Mouse (Mus musculus) liver, embryonic 13.5 days (tissue): ENCODE data around the gene Cxcl17. TPM values are rescaled to one million over a fixed set of nuclear protein-coding genes. Genes with fewer than 3 reads are reported as not detected.

Experiments
- ATAC-seq: fragments of 200-750 bp; cut with Nextera tagmentation; 2 replicates; pipeline ENCODE4 v1.8.0; 2017; ENCODE audit warnings: low read depth, mild to moderate bottlenecking, moderate number of reproducible peaks, moderate library complexity
- DNase-seq: peaks from one replicate; pipeline ENCODE4 v3.0.0; 2022
- H3K27ac ChIP-seq: fragments of 300-500 bp; sonication (generic); 2 replicates; pipeline ENCODE4 v1.5.1; 2015; ENCODE audit warnings: moderate library complexity, mild to moderate bottlenecking, inconsistent platforms
- H3K27me3 ChIP-seq: fragments of 300-500 bp; sonication (generic); 2 replicates; pipeline ENCODE4 v1.6.1; 2015; ENCODE audit warnings: mild to moderate bottlenecking, inconsistent platforms
- H3K36me3 ChIP-seq: fragments of 300-500 bp; sonication (generic); 2 replicates; pipeline ENCODE4 v1.6.1; 2015; ENCODE audit warnings: mild to moderate bottlenecking, inconsistent platforms
- H3K4me1 ChIP-seq: fragments of 300-500 bp; sonication (generic); replicated peaks from 2 replicates; pipeline ENCODE4 v1.6.1; 2015; ENCODE audit warnings: inconsistent platforms
- H3K4me2 ChIP-seq: fragments of 300-500 bp; sonication (generic); 2 replicates; pipeline ENCODE4 v1.6.1; 2015; ENCODE audit warnings: inconsistent platforms, mild to moderate bottlenecking, moderate library complexity
- H3K4me3 ChIP-seq: fragments of 300-500 bp; sonication (generic); replicated peaks from 2 replicates; pipeline ENCODE4 v1.5.1; 2015; ENCODE audit warnings: mild to moderate bottlenecking, inconsistent platforms
- H3K9ac ChIP-seq: fragments of 300-500 bp; sonication (generic); 2 replicates; pipeline ENCODE4 v1.6.1; 2015; ENCODE audit warnings: mild to moderate bottlenecking, inconsistent platforms
- H3K9me3 ChIP-seq: fragments of 300-500 bp; sonication (generic); replicated peaks from 2 replicates; pipeline ENCODE4 v1.6.1; 2016; ENCODE audit warnings: inconsistent platforms
- WGBS: fragments of 180-500 bp; shearing (Covaris S2); methylation state at CpG from one replicate; pipeline ENCODE4 v1.1.7; 2015; ENCODE audit not compliant: insufficient replicate concordance; 5-methylcytosine and 5-hydroxymethylcytosine counted together
- polyA plus RNA-seq: library from polyadenylated mRNA; unstranded; fragments of >200 nt; fragmentation: Nextera tagmentation; extraction: Ambion mirVana; gene quantifications from 2 replicates; pipeline ENCODE4 v1.2.1, GENCODE M21; 2015

The Cxcl17 gene
- polyA plus RNA-seq, 1 experiment from 2014 or later: not detected

GRCm38 (mm10) chr7:25390054-25390770, 22.5 kb downstream of the Cxcl17 start:
- peak; percentile 73 for DNase-seq
- ATAC-seq: peak; percentile 93
- Histone ChIP-seq H3K9ac (peak overlapping the region; percentile 60), H3K4me1 (peaks cover 83% of the 10 kb centered on the region), H3K27ac (peak overlapping the region; percentile 65), H3K9me3 (no peaks in the 10 kb centered on the region), H3K4me2 (peak overlapping the region; percentile 35), H3K27me3 (peaks cover 9% of the 10 kb centered on the region; the same call in 1 of the 2 replicates), H3K36me3 (peaks cover 4% of the 10 kb centered on the region; the same call in 1 of the 2 replicates), H3K4me3 (no peak overlapping the region)
- WGBS: 57% methylated on average over 8 of the region's 8 CpGs

GRCm38 (mm10) chr7:25388916-25389315, 23.8 kb downstream of the Cxcl17 start:
- Histone ChIP-seq H3K4me2 (no peak overlapping the region), H3K9me3 (no peaks in the 10 kb centered on the region), H3K36me3 (peaks cover 13% of the 10 kb centered on the region; the same call in 1 of the 2 replicates), H3K4me3 (no peak overlapping the region), H3K9ac (no peak overlapping the region), H3K27ac (0 out of 2 replicates have a peak overlapping the region, but pooled peaks have one; percentile 16), H3K27me3 (peaks cover 2% of the 10 kb centered on the region; the same call in 1 of the 2 replicates), H3K4me1 (peaks cover 80% of the 10 kb centered on the region)
- WGBS: 80% methylated on average over 7 of the region's 7 CpGs
- ATAC-seq (no peak), DNase-seq (no peak)

- H3K27ac ChIP-seq: no peak overlapping the region
- DNase-seq: no peak
- 90% methylated on average over 18 of the region's 18 CpGs for WGBS
- no peak overlapping the region for H3K4me2 ChIP-seq
- no peak overlapping the region for H3K9ac ChIP-seq
- no peak for ATAC-seq
- no peaks in the 10 kb centered on the region for H3K27me3 ChIP-seq
- H3K9me3 ChIP-seq: no peaks in the 10 kb centered on the region
- H3K36me3 ChIP-seq: peaks cover 20% of the 10 kb centered on the region; the same call in 1 of the 2 replicates
- H3K4me1 ChIP-seq: peaks cover 72% of the 10 kb centered on the region
- H3K4me3 ChIP-seq: no peak overlapping the region
These were observed 24.8 kb downstream of the Cxcl17 start for GRCm38 (mm10) chr7:25387811-25388440.

DNA sequence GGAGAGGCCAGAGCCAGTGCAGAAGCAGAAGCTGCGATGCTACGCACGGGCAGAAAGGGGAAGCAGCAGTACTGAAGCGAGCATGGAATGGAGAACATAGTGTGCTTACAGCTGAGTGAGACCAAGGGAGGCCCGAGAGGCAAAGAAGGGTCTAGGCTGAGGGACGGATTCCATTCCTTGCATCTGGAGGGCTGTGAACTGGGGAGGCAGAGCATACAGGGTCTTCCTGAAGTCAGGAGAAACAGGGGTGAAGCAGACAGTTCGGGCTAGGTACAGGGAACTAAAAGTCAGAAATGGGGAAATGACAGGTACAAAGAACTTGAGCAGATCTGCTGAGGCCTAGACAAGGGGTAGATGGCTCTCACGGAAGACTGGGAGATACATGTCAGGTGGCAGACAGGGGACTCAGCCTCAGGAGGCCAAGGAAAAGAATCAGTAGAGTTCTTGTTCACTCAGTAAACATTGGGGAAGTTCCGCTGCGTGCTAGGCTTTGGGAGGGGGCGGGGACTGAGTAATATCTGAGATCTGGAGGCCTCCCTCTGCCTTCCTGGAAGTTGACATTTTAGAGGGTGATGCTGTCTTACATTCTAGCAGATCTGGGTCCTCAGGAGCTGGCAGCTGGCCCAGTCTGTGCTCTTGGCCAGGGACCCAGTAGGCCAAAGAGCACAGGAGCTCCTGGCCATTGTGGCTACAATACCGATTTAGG, 26.7 kb downstream of the Cxcl17 start:
- Histone ChIP-seq H3K9ac (peak overlapping the region; percentile 30; the same call in 1 of the 2 replicates), H3K4me3 (no peak overlapping the region), H3K27ac (peak overlapping the region; percentile 61), H3K9me3 (no peaks in the 10 kb centered on the region), H3K4me1 (peaks cover 59% of the 10 kb centered on the region), H3K36me3 (peaks cover 21% of the 10 kb centered on the region; the same call in 1 of the 2 replicates), H3K27me3 (no peaks in the 10 kb centered on the region), H3K4me2 (peak overlapping the region; percentile 31)
- ATAC-seq (peak; percentile 29; the same call in 1 of the 2 replicates), DNase-seq (no peak)
- 28% methylated on average over 12 of the region's 12 CpGs for WGBS

- Histone ChIP-seq H3K4me1 (peaks cover 59% of the 10 kb centered on the region), H3K9ac (no peak overlapping the region)
These were observed 27.4 kb downstream of the Cxcl17 start for GRCm38 (mm10) chr7:25385259-25385658.

GRCm38 (mm10) chr7:25384818-25385217, 27.9 kb downstream of the Cxcl17 start:
- no peak overlapping the region for H3K9ac ChIP-seq
- WGBS: 49% methylated on average over 9 of the region's 9 CpGs
- H3K36me3 ChIP-seq: peaks cover 21% of the 10 kb centered on the region; the same call in 1 of the 2 replicates
- no peak overlapping the region for H3K27ac ChIP-seq
- no peak overlapping the region for H3K4me2 ChIP-seq
- H3K4me1 ChIP-seq: peaks cover 59% of the 10 kb centered on the region
- DNase-seq (no peak), ATAC-seq (no peak)
- H3K9me3 ChIP-seq: no peaks in the 10 kb centered on the region
- H3K4me3 ChIP-seq: no peak overlapping the region
- no peaks in the 10 kb centered on the region for H3K27me3 ChIP-seq

More at GRCm38 (mm10) chr7:25385259-25385658, 27.4 kb downstream of the Cxcl17 start:
- DNase-seq (no peak), ATAC-seq (no peak)
- Histone ChIP-seq H3K4me2 (no peak overlapping the region), H3K9me3 (no peaks in the 10 kb centered on the region), H3K4me3 (no peak overlapping the region), H3K27me3 (no peaks in the 10 kb centered on the region), H3K36me3 (peaks cover 21% of the 10 kb centered on the region; the same call in 1 of the 2 replicates), H3K27ac (peak overlapping the region; percentile 61; the same call in 1 of the 2 replicates)
- 81% methylated on average over 12 of the region's 12 CpGs for WGBS

GRCm38 (mm10) chr7:25384318-25384717, 28.4 kb downstream of the Cxcl17 start:
- DNase-seq (no peak), ATAC-seq (no peak)
- no peak overlapping the region for H3K27ac ChIP-seq
- H3K27me3 ChIP-seq: no peaks in the 10 kb centered on the region
- H3K4me2 ChIP-seq: no peak overlapping the region
- H3K4me1 ChIP-seq: peaks cover 59% of the 10 kb centered on the region
- H3K9ac ChIP-seq: no peak overlapping the region
- WGBS: 70% methylated on average over 13 of the region's 13 CpGs
- H3K4me3 ChIP-seq: no peak overlapping the region
- no peaks in the 10 kb centered on the region for H3K9me3 ChIP-seq
- peaks cover 21% of the 10 kb centered on the region; the same call in 1 of the 2 replicates for H3K36me3 ChIP-seq

GRCm38 (mm10) chr7:25383891-25384290, 28.8 kb downstream of the Cxcl17 start:
- no peak overlapping the region for H3K9ac ChIP-seq
- H3K9me3 ChIP-seq: no peaks in the 10 kb centered on the region
- H3K27me3 ChIP-seq: no peaks in the 10 kb centered on the region
- peaks cover 21% of the 10 kb centered on the region; the same call in 1 of the 2 replicates for H3K36me3 ChIP-seq
- 66% methylated on average over 4 of the region's 4 CpGs for WGBS
- H3K4me3 ChIP-seq: no peak overlapping the region
- no peak overlapping the region for H3K27ac ChIP-seq
- ATAC-seq (no peak), DNase-seq (no peak)
- H3K4me2 ChIP-seq: no peak overlapping the region
- H3K4me1 ChIP-seq: peaks cover 59% of the 10 kb centered on the region

- H3K9me3 ChIP-seq: no peaks in the 10 kb centered on the region
- WGBS: 72% methylated on average over 7 of the region's 7 CpGs
- H3K9ac ChIP-seq: no peak overlapping the region
- H3K36me3 ChIP-seq: peaks cover 21% of the 10 kb centered on the region; the same call in 1 of the 2 replicates
- DNase-seq (no peak), ATAC-seq (no peak)
- H3K4me1 ChIP-seq: peaks cover 56% of the 10 kb centered on the region
- no peak overlapping the region for H3K4me3 ChIP-seq
- no peaks in the 10 kb centered on the region for H3K27me3 ChIP-seq
- H3K4me2 ChIP-seq: no peak overlapping the region
- H3K27ac ChIP-seq: no peak overlapping the region
These were observed 29.3 kb downstream of the Cxcl17 start for GRCm38 (mm10) chr7:25383385-25383784.

- Histone ChIP-seq H3K4me3 (no peak overlapping the region), H3K4me2 (no peak overlapping the region), H3K27ac (no peak overlapping the region), H3K4me1 (peaks cover 55% of the 10 kb centered on the region), H3K27me3 (0 out of 2 replicates have a peak, but pooled peaks cover 3% of the 10 kb centered on the region), H3K36me3 (peaks cover 17% of the 10 kb centered on the region; the same call in 1 of the 2 replicates), H3K9me3 (no peaks in the 10 kb centered on the region), H3K9ac (no peak overlapping the region)
- ATAC-seq (no peak), DNase-seq (no peak)
These were observed 30.1 kb downstream of the Cxcl17 start for GRCm38 (mm10) chr7:25382541-25382940.

DNA sequence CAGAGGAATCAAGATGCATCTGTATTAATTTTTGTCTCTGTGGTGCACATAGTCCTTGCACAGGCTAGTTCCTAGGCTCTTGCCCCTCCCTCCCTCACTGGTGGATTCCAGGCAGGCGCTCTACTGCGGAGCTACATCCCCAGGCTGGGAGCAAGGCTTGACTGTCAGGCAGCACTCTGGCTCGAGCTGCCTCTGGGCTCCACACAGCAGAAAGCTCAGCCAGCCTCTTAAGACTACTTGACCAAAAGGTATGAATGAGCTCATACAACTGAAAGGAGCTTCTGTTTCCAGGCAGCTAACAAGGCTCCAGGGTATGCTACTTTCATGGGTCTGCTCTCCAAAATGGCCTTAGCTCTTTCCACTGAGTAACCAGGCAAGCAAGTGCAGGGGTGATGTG, 31.4 kb downstream of the Cxcl17 start:
- 0 out of 2 replicates have a peak, but pooled peaks cover 3% of the 10 kb centered on the region for H3K27me3 ChIP-seq
- DNase-seq: no peak
- ATAC-seq: no peak
- WGBS: 54% methylated on average over 3 of the region's 3 CpGs
- no peak overlapping the region for H3K4me2 ChIP-seq
- H3K9ac ChIP-seq: no peak overlapping the region
- H3K27ac ChIP-seq: no peak overlapping the region
- H3K36me3 ChIP-seq: peaks cover 16% of the 10 kb centered on the region; the same call in 1 of the 2 replicates
- H3K4me1 ChIP-seq: peaks cover 51% of the 10 kb centered on the region
- H3K4me3 ChIP-seq: no peak overlapping the region
- no peaks in the 10 kb centered on the region for H3K9me3 ChIP-seq
